In the genomic region with DNA sequence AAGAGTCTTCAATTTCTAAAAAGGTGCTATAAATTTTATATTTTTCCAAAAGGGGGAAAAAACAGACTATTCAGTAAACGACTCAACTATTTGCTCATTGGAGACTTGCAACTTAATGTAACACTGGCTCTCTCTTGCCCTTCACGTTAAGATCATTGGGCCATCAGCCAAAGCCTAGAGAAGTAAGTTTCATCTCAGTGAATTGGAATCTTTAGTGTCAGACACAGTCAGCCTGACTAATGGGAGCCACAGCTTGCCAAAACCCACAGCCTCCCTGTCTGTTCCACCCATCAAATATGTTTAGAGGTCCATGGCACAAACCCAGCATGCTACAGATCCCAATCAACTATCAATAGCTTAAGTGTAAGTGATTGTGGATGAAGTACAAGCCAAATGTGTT, we compare ENCODE assay signal across 29 mouse cellular contexts.
DNase-seq lines count a peak whose midpoint lies in the region; ATAC-seq and TF ChIP-seq lines count a peak whose summit lies in the region.
"Had no signal": no experiment of that assay in that cellular context is flagged by ENCODE, and none has a peak within 500 bp of the region (broad histone marks: within the 10 kb centered on the region; RNA-seq: fewer than 3 reads in every experiment).

No protein-coding gene starts in this region.

- 49% methylated on average over 2 of the region's 2 CpGs for WGBS in forebrain, embryonic 13.5 days
- 81% methylated on average over 2 of the region's 2 CpGs for WGBS in forebrain, embryonic 11.5 days
- WGBS in limb, embryonic 15.5 days = 44% methylated on average over 2 of the region's 2 CpGs
- 59% methylated on average over 2 of the region's 2 CpGs for WGBS in hindbrain, embryonic 16.5 days

- no peaks in the 10 kb centered on the region for H3K9me3 ChIP-seq in forebrain, embryonic 13.5 days (replicated peaks)
- no peaks in the 10 kb centered on the region for H3K9me3 ChIP-seq in forebrain, embryonic 11.5 days (ENCODE audit: control insufficient read depth, low read length)
- no peaks in the 10 kb centered on the region for H3K9me3 ChIP-seq in limb, embryonic 15.5 days
- H3K9me3 ChIP-seq in hindbrain, embryonic 16.5 days (ENCODE audit: control insufficient read depth, low read length) = no peaks in the 10 kb centered on the region
- H3K9me3 ChIP-seq: embryonic facial prominence, embryonic 15.5 days; heart, embryonic 15.5 days; hindbrain, embryonic 12.5 days; liver, embryonic 13.5 days; midbrain, embryonic 13.5 days had no signal

- H3K27me3 ChIP-seq in forebrain, embryonic 13.5 days = no peaks in the 10 kb centered on the region
- H3K27me3 ChIP-seq in forebrain, embryonic 11.5 days (ENCODE audit: control insufficient read depth, insufficient read depth, low read length) = peaks cover 2% of the 10 kb centered on the region; the same call in 1 of the 2 replicates
- no peaks in the 10 kb centered on the region for H3K27me3 ChIP-seq in limb, embryonic 15.5 days
- no peaks in the 10 kb centered on the region for H3K27me3 ChIP-seq in hindbrain, embryonic 16.5 days (replicated peaks; ENCODE audit: control insufficient read depth, insufficient read depth, low read length)
- H3K27me3 ChIP-seq: heart, embryonic 15.5 days; hindbrain, embryonic 12.5 days; liver, embryonic 13.5 days had no signal

- no peak overlapping the region for H3K9ac ChIP-seq in forebrain, embryonic 13.5 days
- no peak overlapping the region for H3K9ac ChIP-seq in forebrain, embryonic 11.5 days (ENCODE audit: low read length)
- no peak overlapping the region for H3K9ac ChIP-seq in limb, embryonic 15.5 days
- H3K9ac ChIP-seq in hindbrain, embryonic 16.5 days (ENCODE audit: low read depth, low read length) = no peak overlapping the region
- H3K9ac ChIP-seq: embryonic facial prominence, embryonic 15.5 days; forebrain, postnatal 0 days; heart, embryonic 15.5 days; hindbrain, embryonic 12.5 days; liver, embryonic 13.5 days; midbrain, embryonic 13.5 days had no signal

- H3K27ac ChIP-seq in forebrain, embryonic 13.5 days = no peak overlapping the region
- no peak overlapping the region for H3K27ac ChIP-seq in forebrain, embryonic 11.5 days (ENCODE audit: low read depth, low read length)
- H3K27ac ChIP-seq in limb, embryonic 15.5 days = 0 out of 2 replicates have a peak overlapping the region, but pooled peaks have one; percentile 7
- H3K27ac ChIP-seq in hindbrain, embryonic 16.5 days (ENCODE audit: low read depth, low read length) = no peak overlapping the region
- H3K27ac ChIP-seq: heart, embryonic 15.5 days; hindbrain, embryonic 12.5 days; liver, embryonic 13.5 days; macrophage; midbrain, embryonic 13.5 days had no signal

- no peak overlapping the region for H3K4me2 ChIP-seq in forebrain, embryonic 13.5 days
- H3K4me2 ChIP-seq in forebrain, embryonic 11.5 days (ENCODE audit: low read depth, low read length, severe bottlenecking) = no peak overlapping the region
- no peak overlapping the region for H3K4me2 ChIP-seq in limb, embryonic 15.5 days
- H3K4me2 ChIP-seq in hindbrain, embryonic 16.5 days (ENCODE audit: low read length) = no peak overlapping the region
- H3K4me2 ChIP-seq: embryonic facial prominence, embryonic 15.5 days; heart, embryonic 15.5 days; hindbrain, embryonic 12.5 days; liver, embryonic 13.5 days; midbrain, embryonic 13.5 days had no signal

- no peaks in the 10 kb centered on the region for H3K36me3 ChIP-seq in forebrain, embryonic 13.5 days (ENCODE audit: poor library complexity, severe bottlenecking)
- no peaks in the 10 kb centered on the region for H3K36me3 ChIP-seq in forebrain, embryonic 11.5 days (ENCODE audit: control insufficient read depth, insufficient read depth, low read length)
- H3K36me3 ChIP-seq in limb, embryonic 15.5 days = no peaks in the 10 kb centered on the region
- no peaks in the 10 kb centered on the region for H3K36me3 ChIP-seq in hindbrain, embryonic 16.5 days (ENCODE audit: control insufficient read depth, insufficient read depth, low read length)
- H3K36me3 ChIP-seq: embryonic facial prominence, embryonic 15.5 days; heart, embryonic 15.5 days; hindbrain, embryonic 12.5 days; liver, embryonic 13.5 days; midbrain, embryonic 13.5 days had no signal

- H3K4me1 ChIP-seq in forebrain, embryonic 13.5 days = peaks cover 11% of the 10 kb centered on the region; the same call in 1 of the 2 replicates
- H3K4me1 ChIP-seq in forebrain, embryonic 11.5 days (replicated peaks; ENCODE audit: control insufficient read depth, insufficient read depth, low read length) = no peaks in the 10 kb centered on the region
- no peaks in the 10 kb centered on the region for H3K4me1 ChIP-seq in limb, embryonic 15.5 days
- no peaks in the 10 kb centered on the region for H3K4me1 ChIP-seq in hindbrain, embryonic 16.5 days (ENCODE audit: control insufficient read depth, insufficient read depth, low read depth, low read length)
- H3K4me1 ChIP-seq: embryonic facial prominence, embryonic 15.5 days; heart, embryonic 15.5 days; hindbrain, embryonic 12.5 days; liver, embryonic 13.5 days had no signal

- ATAC-seq in forebrain, embryonic 13.5 days = peak; percentile 50; the same call in 1 of the 2 replicates
- ATAC-seq in forebrain, embryonic 11.5 days (replicated peaks; ENCODE audit: low FRiP score) = no peak
- no peak for ATAC-seq in limb, embryonic 15.5 days (ENCODE audit: insufficient number of reproducible peaks, low FRiP score, low TSS enrichment, low read depth)
- ATAC-seq in hindbrain, embryonic 16.5 days = no peak
- ATAC-seq: CD4-positive, CD25-positive, alpha-beta regulatory T cell, adult 4 months; forebrain, postnatal 0 days; intestine, embryonic 16.5 days; lung, postnatal 0 days; midbrain, embryonic 13.5 days had no signal

- H3K4me3 ChIP-seq in forebrain, embryonic 13.5 days = no peak overlapping the region
- no peak overlapping the region for H3K4me3 ChIP-seq in forebrain, embryonic 11.5 days (ENCODE audit: low read depth, low read length)
- no peak overlapping the region for H3K4me3 ChIP-seq in limb, embryonic 15.5 days
- H3K4me3 ChIP-seq in hindbrain, embryonic 16.5 days (ENCODE audit: low read length) = no peak overlapping the region
- H3K4me3 ChIP-seq: embryonic facial prominence, embryonic 15.5 days; heart, embryonic 15.5 days; hindbrain, embryonic 12.5 days; liver, embryonic 13.5 days; midbrain, embryonic 13.5 days had no signal

- DNase-seq in forebrain, embryonic 11.5 days (ENCODE audit: low spot score) = no peak
- DNase-seq in 3T3-L1 (ENCODE audit: low read depth, low spot score) = peak; percentile 87
- peak; percentile 77 for DNase-seq in brain, embryonic 14.5 days (ENCODE audit: low read depth)
- DNase-seq in kidney, postnatal 14 days = no peak
- DNase-seq: adrenal gland, postnatal 10 days; cerebellum, adult 11 months; cerebellum, adult 9-10 months; cerebellum, postnatal 36 days; forebrain, postnatal 0 days; gastrocnemius, postnatal 10 days; kidney, postnatal 25 days; layer of hippocampus, postnatal 36 days; left cerebral cortex, postnatal 4 days; liver, embryonic 13.5 days; lung, adult 18-20 months; retina, postnatal 1 day; right cerebral cortex, postnatal 14 days; thymus, postnatal 4 days had no signal

- no peak for TF ChIP-seq CTCF in brain, embryonic 14.5 days (IDR thresholded peaks at IDR 0.05; ENCODE audit: borderline replicate concordance, extremely low read depth, insufficient read depth, insufficient read length)

- no peak for TF ChIP-seq POLR2A in brain, embryonic 14.5 days (IDR thresholded peaks at IDR 0.05; ENCODE audit: borderline replicate concordance, extremely low read depth, insufficient read depth, insufficient read length, poor library complexity, severe bottlenecking)

Comparison
In these comparisons a context has a peak if more than half of its experiments do, and no peak if none do; other contexts are left out.
1. DNase-seq: peak in 3T3-L1 (single experiment) and brain, embryonic 14.5 days (single experiment); none in forebrain, embryonic 11.5 days (single experiment) and kidney, postnatal 14 days (single experiment).